Mouse (Mus musculus): ENCODE measurements at regions not wholly inside any gene's neighbourhood (a gene's known extent, or its start where the extent isn't known, plus 50 kb on each side); places are given as distances from the start of the nearest gene placed in this dataset.

DNA sequence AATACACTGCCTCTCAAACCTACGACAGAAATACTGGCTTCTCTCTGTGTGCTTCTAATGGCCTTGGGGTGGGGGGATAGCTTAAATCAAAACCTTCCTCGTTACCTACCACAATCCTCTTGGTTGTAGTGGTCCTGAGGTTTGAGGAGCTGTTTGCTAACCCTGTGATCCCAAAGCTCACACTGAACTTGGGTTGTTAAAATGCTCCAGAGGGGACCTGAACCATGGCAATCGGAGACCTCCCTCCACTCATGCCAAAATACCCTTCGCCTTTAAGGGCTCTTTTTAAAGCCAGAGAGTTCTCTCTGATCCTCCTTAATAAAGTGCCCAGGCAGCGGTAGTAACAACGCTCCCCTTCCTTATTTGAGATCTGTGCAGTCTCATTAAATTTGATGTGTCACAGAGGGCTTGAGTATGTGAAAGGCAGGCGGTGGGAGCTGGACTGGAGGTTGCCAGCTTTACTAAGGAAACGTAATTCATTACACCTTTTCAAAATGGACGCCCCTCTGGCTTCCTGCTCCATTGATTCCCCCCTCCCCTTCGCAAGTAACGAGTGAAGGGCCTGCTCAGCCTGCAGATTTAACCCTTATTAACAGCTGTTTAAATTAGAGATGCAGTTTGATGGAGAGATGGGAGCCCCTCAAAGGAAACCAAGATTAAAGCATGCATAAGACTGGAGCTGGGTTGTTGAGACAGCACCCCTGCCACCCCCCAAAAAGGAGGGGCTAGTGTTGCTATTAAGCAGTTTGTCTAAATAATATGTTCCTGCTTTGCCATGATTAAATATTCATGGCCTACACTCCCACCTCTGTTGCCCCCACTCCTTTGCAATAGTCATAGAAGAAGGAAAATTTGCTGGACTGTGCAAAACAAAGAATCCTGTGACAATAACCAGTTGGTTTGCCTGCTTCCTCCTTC, 289.4 kb downstream of the Sorl1 start:
- no peak for DNase-seq (ENCODE audit: extremely low spot score in 1 of 2, low spot score in 1 of 2)

GRCm38 (mm10) chr9:41833408-41833807, 290.7 kb downstream of the Sorl1 start:
- DNase-seq (ENCODE audit: extremely low spot score in 1 of 2, low spot score in 1 of 2): no peak

GRCm38 (mm10) chr9:41827356-41827755, 296.7 kb downstream of the Sorl1 start:
- DNase-seq (ENCODE audit: extremely low spot score in 1 of 2, low spot score in 1 of 2): no peak

DNA sequence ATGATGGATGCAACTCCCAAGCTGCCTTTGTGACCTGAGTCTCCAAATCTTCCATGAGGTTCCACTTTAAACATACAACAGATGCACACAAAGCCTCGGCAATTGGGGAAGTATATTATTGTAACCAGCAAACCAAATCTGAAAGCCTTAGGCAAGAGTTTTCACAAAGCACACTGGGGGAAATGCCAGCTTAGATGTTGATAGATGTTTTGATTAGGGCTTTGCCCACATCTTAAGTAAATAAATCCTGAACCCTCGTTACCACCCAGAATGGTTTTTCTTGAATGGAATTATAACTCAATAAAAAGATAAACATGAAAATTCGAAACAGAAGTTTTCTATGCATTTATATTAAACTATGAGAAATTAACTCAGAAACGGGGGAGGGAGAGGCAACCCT, 302.7 kb downstream of the Sorl1 start:
- no peak for DNase-seq (ENCODE audit: extremely low spot score in 1 of 2, low spot score in 1 of 2)

DNA sequence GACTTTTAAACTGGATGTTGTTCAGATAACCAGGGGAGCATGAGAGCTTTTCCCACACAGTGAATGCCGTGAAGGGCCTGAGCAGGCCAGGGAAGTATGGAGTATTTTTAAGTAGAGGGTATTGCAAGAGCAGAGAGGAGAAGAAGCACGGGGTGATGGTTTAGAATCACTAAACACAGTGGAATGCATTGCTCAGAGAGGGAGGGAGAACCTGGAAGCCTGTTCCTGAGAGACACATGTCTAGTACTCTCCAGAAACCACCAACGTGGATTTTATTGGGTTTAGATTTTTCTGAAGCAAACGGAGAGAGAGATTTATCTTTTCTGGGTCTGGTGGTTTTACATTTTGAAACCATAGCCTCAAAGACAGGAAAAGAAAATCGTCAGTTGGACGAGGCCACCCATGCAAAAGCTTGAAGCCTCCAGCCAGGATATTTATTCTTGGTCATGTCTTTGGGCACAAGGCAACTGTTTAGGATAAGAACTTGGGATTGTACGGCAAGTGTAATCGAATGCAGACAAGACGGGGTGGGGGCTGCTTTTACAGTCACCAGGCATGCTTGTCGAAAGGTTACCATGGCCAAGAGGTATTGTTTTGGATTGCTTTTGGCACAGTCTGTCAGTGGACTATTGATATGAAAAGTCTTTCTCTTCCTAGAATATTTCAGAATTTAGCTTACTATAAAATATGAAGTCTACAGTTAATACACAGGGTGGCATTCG, 306.2 kb downstream of the Sorl1 start:
- DNase-seq (ENCODE audit: extremely low spot score in 1 of 2, low spot score in 1 of 2): no peak

GRCm38 (mm10) chr9:41815921-41816320, 308.2 kb downstream of the Sorl1 start:
- no peak for DNase-seq (ENCODE audit: extremely low spot score in 1 of 2, low spot score in 1 of 2)

DNA sequence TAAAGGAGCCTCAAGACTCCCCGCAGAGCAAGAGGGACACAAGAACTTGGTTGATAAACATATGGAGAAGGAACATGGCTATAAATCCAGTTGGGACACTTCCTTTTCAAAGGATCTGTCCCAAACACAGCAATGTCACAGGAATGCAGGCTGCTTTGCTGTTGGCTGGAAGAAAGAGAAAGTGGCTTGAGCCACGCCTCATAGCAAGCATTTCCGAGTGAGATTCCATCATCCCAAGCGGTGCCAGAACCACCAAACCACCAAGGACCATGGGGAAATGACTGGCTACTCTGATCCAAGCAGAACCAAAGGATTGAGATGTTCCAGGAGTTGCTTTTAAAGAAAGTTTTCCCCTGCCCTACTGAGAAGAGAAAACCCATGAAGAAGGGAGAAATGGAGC, 314.8 kb downstream of the Sorl1 start:
- DNase-seq (ENCODE audit: extremely low spot score in 1 of 2, low spot score in 1 of 2): no peak

GRCm38 (mm10) chr9:41808791-41809190, 315.3 kb downstream of the Sorl1 start:
- DNase-seq (ENCODE audit: extremely low spot score in 1 of 2, low spot score in 1 of 2): no peak

DNA sequence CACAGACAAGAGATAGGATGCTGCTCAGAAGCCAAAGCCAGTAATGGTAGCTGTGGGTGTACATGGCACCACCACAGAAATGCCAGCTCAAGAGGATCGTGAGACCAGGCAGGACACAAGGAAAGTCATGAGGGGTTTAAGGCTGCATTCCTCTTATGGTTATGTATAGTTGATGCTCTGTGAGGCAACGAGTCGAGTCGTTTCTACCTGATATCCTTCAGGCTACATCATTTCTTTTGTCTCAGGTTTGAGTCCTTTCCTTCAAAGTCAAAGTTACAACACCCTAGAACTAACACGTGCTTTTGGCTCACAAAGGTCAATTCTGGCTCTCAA, 317.8 kb downstream of the Sorl1 start:
- DNase-seq (ENCODE audit: extremely low spot score in 1 of 2, low spot score in 1 of 2): no peak

GRCm38 (mm10) chr9:41805491-41806288, 318.4 kb downstream of the Sorl1 start:
- no peak for DNase-seq (ENCODE audit: extremely low spot score in 1 of 2, low spot score in 1 of 2)

GRCm38 (mm10) chr9:41804711-41805331, 319.3 kb downstream of the Sorl1 start:
- DNase-seq (ENCODE audit: extremely low spot score in 1 of 2, low spot score in 1 of 2): no peak

DNA sequence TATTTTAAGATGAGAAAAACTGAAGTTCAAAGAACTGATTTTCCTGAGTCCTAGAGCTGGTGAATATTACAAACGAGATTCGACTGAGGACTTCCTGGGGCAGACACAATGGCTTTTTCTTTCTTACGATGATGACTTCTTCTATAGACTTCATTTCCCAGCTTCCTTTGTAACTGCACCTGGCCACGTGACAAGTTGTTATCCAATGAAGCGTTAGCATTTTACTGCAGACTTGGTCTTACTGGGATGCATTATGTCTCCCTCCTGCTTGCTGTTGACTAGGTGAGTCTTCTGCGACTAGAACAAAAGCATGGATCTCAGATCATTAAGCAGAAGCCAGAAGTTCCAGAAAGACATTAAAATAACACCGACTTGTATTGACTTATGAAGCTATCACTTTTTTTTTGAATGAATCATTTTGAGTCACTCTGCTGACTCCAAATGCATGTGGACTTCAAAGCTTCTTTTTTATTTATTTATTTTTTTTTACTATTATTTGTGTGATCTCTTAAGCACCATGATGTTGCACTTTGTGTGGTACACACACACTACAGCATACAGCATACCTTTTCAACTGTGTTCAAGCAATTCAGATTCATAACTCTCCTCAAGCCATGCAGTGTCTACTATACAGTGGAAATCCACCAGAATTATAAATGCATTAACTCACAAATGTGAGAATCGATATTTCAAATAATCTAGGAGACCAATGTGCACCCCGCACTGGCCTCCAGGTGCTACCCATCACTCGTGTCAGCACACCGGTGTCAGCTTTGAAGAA, 320.2 kb downstream of the Sorl1 start:
- DNase-seq (ENCODE audit: extremely low spot score in 1 of 2, low spot score in 1 of 2): no peak

DNA sequence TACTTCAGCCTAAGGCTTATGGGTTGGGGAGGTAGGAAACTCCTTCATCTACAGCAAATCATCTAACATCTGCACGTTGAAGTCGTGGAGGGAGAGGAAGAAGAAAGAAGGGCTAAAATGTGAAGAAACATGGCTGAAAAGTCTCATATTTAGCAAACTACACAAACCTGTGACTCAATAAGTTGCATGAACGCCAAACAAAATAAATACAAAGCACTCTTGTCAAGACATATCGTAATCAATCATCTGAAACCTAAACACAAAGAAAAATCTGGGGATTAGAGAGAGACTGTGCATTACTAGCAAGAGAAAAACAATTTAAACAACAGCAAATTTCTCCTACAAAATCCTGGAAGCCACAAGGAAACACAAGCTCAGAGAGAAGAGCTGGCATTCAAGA, 322.7 kb downstream of the Sorl1 start:
- no peak for DNase-seq (ENCODE audit: extremely low spot score in 1 of 2, low spot score in 1 of 2)

GRCm38 (mm10) chr9:41792830-41793213, 331.3 kb downstream of the Sorl1 start:
- DNase-seq (ENCODE audit: extremely low spot score in 1 of 2, low spot score in 1 of 2): no peak

DNA sequence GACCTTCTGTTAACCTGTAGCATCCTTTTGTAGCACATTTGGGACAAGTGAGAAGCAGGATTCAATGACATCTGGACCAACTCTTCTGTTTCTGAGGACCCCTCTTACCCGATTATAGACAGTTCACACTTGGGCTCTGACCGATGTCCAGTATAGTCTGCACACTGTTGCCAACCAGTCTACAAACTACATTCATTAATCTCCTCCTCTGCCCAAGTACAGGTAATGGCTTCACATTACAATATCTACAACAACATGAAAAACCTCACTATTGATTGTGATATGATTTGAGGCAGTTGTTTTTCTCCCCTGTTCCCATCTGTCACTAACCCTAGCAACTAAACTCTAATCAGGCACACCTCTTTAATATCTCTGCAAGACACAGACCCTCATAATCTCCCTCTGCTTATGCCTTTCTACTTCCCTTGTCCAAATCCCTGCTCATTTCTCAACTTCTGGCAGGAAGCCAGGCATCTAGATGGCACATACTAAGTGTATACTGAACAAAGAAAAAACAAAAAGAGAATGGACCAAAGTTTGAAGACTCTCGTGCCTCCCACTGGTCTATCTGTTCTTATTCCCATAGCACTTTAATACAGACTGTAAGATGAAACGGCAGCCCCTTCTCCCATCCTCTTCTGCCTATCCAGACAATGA, 331.8 kb downstream of the Sorl1 start:
- DNase-seq (ENCODE audit: extremely low spot score in 1 of 2, low spot score in 1 of 2): no peak

DNA sequence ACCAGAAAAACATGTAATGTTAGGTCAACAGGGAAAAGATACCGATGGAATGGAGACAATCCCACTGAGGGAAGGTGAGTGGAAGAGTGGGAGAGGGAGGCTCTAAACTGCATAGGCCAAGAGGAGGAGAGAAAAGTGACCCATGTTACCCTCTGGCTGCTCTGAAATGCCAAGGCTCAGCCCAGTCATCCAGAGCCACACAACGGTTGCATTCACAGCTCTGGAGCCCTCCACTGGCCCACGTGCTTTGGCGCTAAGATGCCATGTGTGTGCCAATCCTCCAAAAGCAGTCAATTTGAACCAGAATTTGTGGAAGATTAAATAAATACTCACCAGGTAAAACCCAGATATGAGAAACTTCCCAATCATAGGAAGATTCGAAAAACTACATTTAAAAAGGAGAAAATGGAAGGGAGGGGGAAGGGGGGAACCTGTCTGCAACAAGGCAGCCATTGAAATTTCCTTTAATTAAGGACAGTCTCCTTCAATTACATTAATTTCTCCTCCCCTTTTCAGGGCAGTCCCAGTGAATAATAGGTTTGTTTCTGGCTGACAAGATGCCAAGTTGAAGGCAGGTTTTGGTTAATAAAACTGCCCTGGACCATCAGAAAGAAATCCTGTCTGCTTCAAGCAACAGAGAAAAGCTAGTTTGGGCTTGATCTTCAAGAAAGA, 332.5 kb downstream of the Sorl1 start:
- peak in 1 of 2 experiments; percentile 18 for DNase-seq (ENCODE audit: extremely low spot score in 1 of 2, low spot score in 1 of 2)

DNA sequence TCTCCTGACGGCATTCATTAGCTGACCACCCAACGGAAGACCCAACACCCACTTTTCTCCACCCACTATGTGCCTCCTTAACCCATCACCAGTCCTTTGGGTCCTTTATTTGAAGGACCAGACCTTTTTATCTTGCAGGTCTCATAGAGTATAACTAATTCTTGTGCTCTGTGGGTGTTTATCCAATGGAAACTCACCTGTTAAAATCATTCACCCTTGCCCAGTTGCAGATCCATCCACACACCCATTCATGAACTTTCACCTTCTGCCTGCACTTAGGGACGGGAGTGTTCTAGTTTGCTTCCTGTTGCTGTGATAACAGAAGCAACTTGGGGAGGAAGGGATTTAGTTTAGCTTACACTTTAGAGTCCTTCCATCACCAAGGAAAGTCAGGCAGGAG, 339.0 kb downstream of the Sorl1 start:
- DNase-seq (ENCODE audit: extremely low spot score in 1 of 2, low spot score in 1 of 2): no peak

DNA sequence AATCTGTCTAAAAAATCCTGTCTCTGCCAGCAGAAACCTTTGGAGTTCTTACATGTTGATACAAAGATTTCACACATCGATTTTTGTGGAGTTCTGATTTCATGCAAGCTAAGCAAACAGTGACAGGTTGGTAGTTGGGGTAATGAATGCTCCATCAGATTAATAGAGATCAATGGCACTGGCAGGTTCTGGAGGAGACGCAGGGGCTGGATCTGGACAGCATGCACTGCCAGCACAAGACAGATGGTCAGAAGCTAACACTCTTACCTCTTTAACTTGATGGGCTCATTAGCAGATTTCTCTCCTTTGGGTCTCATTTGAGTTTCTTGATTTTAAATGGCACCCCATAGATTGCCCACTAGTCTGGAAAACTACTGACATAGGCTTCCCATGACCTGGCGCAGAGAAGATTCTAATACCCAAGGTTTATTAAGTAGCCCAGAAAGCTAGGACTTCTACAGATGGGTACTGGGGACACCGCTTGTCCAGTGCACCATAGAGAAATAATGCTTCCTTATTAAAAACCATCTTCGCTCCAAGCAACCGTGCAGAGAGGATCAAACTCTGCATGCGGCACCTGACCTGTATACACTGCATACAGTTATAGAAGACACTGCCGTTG, 351.7 kb downstream of the Sorl1 start:
- DNase-seq (ENCODE audit: extremely low spot score in 1 of 2, low spot score in 1 of 2): no peak
